Mouse (Mus musculus) MEL (cell line): ENCODE results near the gene Fundc1. TPM values are rescaled to one million over a fixed set of nuclear protein-coding genes. Genes with fewer than 3 reads are reported as not detected.

Experiments used
- DNase-seq: peaks from one replicate; pipeline ENCODE4 v3.0.0; 2011; ENCODE audit warnings: low read depth, low spot score
- H3K27ac ChIP-seq: 2 replicates; pipeline ENCODE4 v1.5.1; 2012; ENCODE audit warnings: low read depth, mild to moderate bottlenecking, control low read depth, low read length, moderate library complexity; ENCODE audit not compliant: control insufficient read depth
- H3K27me3 ChIP-seq, 2 experiments: fragments of 150-350 bp in 1 of 2; sonication (generic) in 1 of 2; 2 replicates each; pipeline ENCODE4 v1.6.1; 2012; ENCODE audit warnings: low read length in 2 of 2, mild to moderate bottlenecking in 2 of 2, improper control_type of control experiment in 1 of 2, moderate library complexity in 1 of 2; ENCODE audit not compliant: insufficient read depth in 2 of 2, control insufficient read depth in 1 of 2
- H3K36me3 ChIP-seq, 2 experiments: 2 replicates each; pipeline ENCODE4 v1.6.1; 2012 to 2014; ENCODE audit warnings: low read length in 2 of 2, improper control_type of control experiment in 1 of 2, inconsistent platforms in 1 of 2, mild to moderate bottlenecking in 1 of 2; ENCODE audit not compliant: insufficient read depth in 2 of 2, control insufficient read depth in 1 of 2
- H3K4me1 ChIP-seq, 2 experiments: fragments of 150-350 bp in 1 of 2; sonication (generic) in 1 of 2; 2 replicates each; pipeline ENCODE4 v1.6.1; 2012; ENCODE audit warnings: low read length in 2 of 2, improper control_type of control experiment in 1 of 2, mild to moderate bottlenecking in 1 of 2; ENCODE audit not compliant: insufficient read depth in 2 of 2, control insufficient read depth in 1 of 2
- H3K4me3 ChIP-seq, 2 experiments: fragments of 150-350 bp in 1 of 2; sonication (generic) in 1 of 2; 2 replicates each; pipeline ENCODE4 v1.5.1; 2012; ENCODE audit warnings: low read depth in 2 of 2, low read length in 2 of 2, mild to moderate bottlenecking in 2 of 2, moderate library complexity in 2 of 2, control low read depth in 1 of 2, improper control_type of control experiment in 1 of 2; ENCODE audit not compliant: control insufficient read depth in 1 of 2, insufficient read depth in 1 of 2
- H3K79me2 ChIP-seq: 2 replicates; pipeline ENCODE4 v1.6.1; 2012; ENCODE audit warnings: mild to moderate bottlenecking, low read length, moderate library complexity; ENCODE audit not compliant: control insufficient read depth, poor library complexity, insufficient read depth
- H3K9ac ChIP-seq: 2 replicates; pipeline ENCODE4 v1.6.1; 2012; ENCODE audit warnings: low read depth, mild to moderate bottlenecking, control low read depth, low read length, moderate library complexity; ENCODE audit not compliant: control insufficient read depth, poor library complexity, severe bottlenecking
- H3K9me3 ChIP-seq: fragments of 150-350 bp; sonication (generic); replicated peaks from 2 replicates; pipeline ENCODE4 v1.6.1; 2012; ENCODE audit warnings: mild to moderate bottlenecking, low read length, improper control_type of control experiment, moderate library complexity; ENCODE audit not compliant: insufficient read depth
- BHLHE40 ChIP-seq: IDR thresholded peaks from 2 replicates; pipeline ENCODE4 v1.6.1; 2012; ENCODE audit warnings: low read depth, mild to moderate bottlenecking, inconsistent platforms, low read length, improper control_type of control experiment, borderline replicate concordance
- CHD1 ChIP-seq: IDR thresholded peaks from 2 replicates; pipeline ENCODE4 v1.6.1; 2012; ENCODE audit warnings: low read depth, mild to moderate bottlenecking, inconsistent platforms, low read length, improper control_type of control experiment
- CTCF ChIP-seq, 3 experiments: IDR thresholded peaks in 2 of 3; conservative IDR thresholded peaks in 1 of 3; 2 replicates each; pipeline ENCODE4 v1.5.1; 2011 to 2012; ENCODE audit warnings: low read length in 3 of 3, low read depth in 2 of 3, mild to moderate bottlenecking in 2 of 3, improper control_type of control experiment in 1 of 3, inconsistent platforms in 1 of 3, mixed read lengths in 1 of 3, moderate library complexity in 1 of 3; ENCODE audit not compliant: control insufficient read depth in 1 of 3, insufficient read depth in 1 of 3, poor library complexity in 1 of 3, severe bottlenecking in 1 of 3
- E2F4 ChIP-seq: IDR thresholded peaks from 2 replicates; pipeline ENCODE4 v1.6.1; 2011; ENCODE audit warnings: low read depth, low read length, improper control_type of control experiment, borderline replicate concordance
- ELF1 ChIP-seq: IDR thresholded peaks from 2 replicates; pipeline ENCODE4 v1.6.1; 2014; ENCODE audit warnings: low read depth, mild to moderate bottlenecking, inconsistent platforms, low read length, improper control_type of control experiment, moderate library complexity
- EP300 ChIP-seq, 2 experiments: IDR thresholded peaks; 2 replicates each; pipeline ENCODE4 v1.6.1; 2011; ENCODE audit warnings: improper control_type of control experiment in 2 of 2, low read length in 2 of 2, low read depth in 1 of 2, mild to moderate bottlenecking in 1 of 2
- ETS1 ChIP-seq: IDR thresholded peaks from 2 replicates; pipeline ENCODE4 v1.6.1; 2012; ENCODE audit warnings: low read depth, mild to moderate bottlenecking, inconsistent platforms, low read length, improper control_type of control experiment, moderate library complexity
- GABPA ChIP-seq: IDR thresholded peaks from 2 replicates; pipeline ENCODE4 v1.6.1; 2012; ENCODE audit warnings: low read depth, mild to moderate bottlenecking, inconsistent platforms, low read length, improper control_type of control experiment, moderate library complexity
- GATA1 ChIP-seq: IDR thresholded peaks from 2 replicates; pipeline ENCODE4 v1.6.1; 2011; ENCODE audit warnings: low read depth, low read length, improper control_type of control experiment
- HCFC1 ChIP-seq: IDR thresholded peaks from 2 replicates; pipeline ENCODE4 v1.6.1; 2012; ENCODE audit warnings: low read depth, mild to moderate bottlenecking, inconsistent platforms, low read length, improper control_type of control experiment, moderate library complexity
- JUND ChIP-seq: IDR thresholded peaks from 2 replicates; pipeline ENCODE4 v1.6.1; 2011; ENCODE audit warnings: low read depth, mild to moderate bottlenecking, improper control_type of control experiment, low read length
- MAFK ChIP-seq: IDR thresholded peaks from 2 replicates; pipeline ENCODE4 v1.6.1; 2011; ENCODE audit warnings: low read depth, mild to moderate bottlenecking, low read length, improper control_type of control experiment, borderline replicate concordance
- MAX ChIP-seq: IDR thresholded peaks from 2 replicates; pipeline ENCODE4 v1.6.1; 2011; ENCODE audit warnings: low read length, improper control_type of control experiment
- MAZ ChIP-seq: IDR thresholded peaks from 2 replicates; pipeline ENCODE4 v1.6.1; 2012; ENCODE audit warnings: low read depth, mild to moderate bottlenecking, inconsistent platforms, low read length, improper control_type of control experiment
- MEF2A ChIP-seq: IDR thresholded peaks from 2 replicates; pipeline ENCODE4 v1.6.1; 2014; ENCODE audit warnings: low read depth, mild to moderate bottlenecking, inconsistent platforms, low read length, improper control_type of control experiment; ENCODE audit not compliant: poor library complexity, insufficient replicate concordance, severe bottlenecking; ENCODE audit errors: extremely low read depth
- MXI1 ChIP-seq: IDR thresholded peaks from 2 replicates; pipeline ENCODE4 v1.6.1; 2011; ENCODE audit warnings: mild to moderate bottlenecking, low read depth, low read length, improper control_type of control experiment
- MYB ChIP-seq: IDR thresholded peaks from 2 replicates; pipeline ENCODE4 v1.6.1; 2011; ENCODE audit warnings: mild to moderate bottlenecking, low read depth, low read length, improper control_type of control experiment
- MYC ChIP-seq: IDR thresholded peaks from 2 replicates; pipeline ENCODE4 v1.6.1; 2011; ENCODE audit warnings: low read depth, mild to moderate bottlenecking, low read length, improper control_type of control experiment, moderate library complexity
- NELFE ChIP-seq: IDR thresholded peaks from 2 replicates; pipeline ENCODE4 v1.6.1; 2011; ENCODE audit warnings: low read depth, low read length, improper control_type of control experiment
- NRF1 ChIP-seq: IDR thresholded peaks from 2 replicates; pipeline ENCODE4 v1.6.1; 2014; ENCODE audit warnings: low read depth, mild to moderate bottlenecking, inconsistent platforms, low read length, improper control_type of control experiment, moderate library complexity; ENCODE audit not compliant: poor library complexity, insufficient read depth, severe bottlenecking
- POLR2A ChIP-seq, 2 experiments: IDR thresholded peaks; 2 replicates each; pipeline ENCODE4 v1.6.1; 2011 to 2012; ENCODE audit warnings: low read length in 2 of 2, mild to moderate bottlenecking in 2 of 2, control low read depth in 1 of 2, improper control_type of control experiment in 1 of 2, low read depth in 1 of 2, moderate library complexity in 1 of 2; ENCODE audit not compliant: control insufficient read depth in 1 of 2, insufficient read depth in 1 of 2, poor library complexity in 1 of 2
- POLR2AphosphoS2 ChIP-seq: IDR thresholded peaks from 2 replicates; pipeline ENCODE4 v1.6.1; 2011; ENCODE audit warnings: low read length, improper control_type of control experiment
- POLR2AphosphoS5 ChIP-seq: IDR thresholded peaks from 2 replicates; pipeline ENCODE4 v1.6.1; 2012; ENCODE audit warnings: low read depth, borderline replicate concordance, mild to moderate bottlenecking, inconsistent platforms, low read length, moderate library complexity, mixed read lengths
- RCOR1 ChIP-seq: IDR thresholded peaks from 2 replicates; pipeline ENCODE4 v1.6.1; 2012; ENCODE audit warnings: low read depth, mild to moderate bottlenecking, inconsistent platforms, low read length, improper control_type of control experiment
- SIN3A ChIP-seq: IDR thresholded peaks from 2 replicates; pipeline ENCODE4 v1.6.1; 2012; ENCODE audit warnings: low read length, improper control_type of control experiment, inconsistent platforms
- TBP ChIP-seq: IDR thresholded peaks from 2 replicates; pipeline ENCODE4 v1.8.0; 2011; ENCODE audit warnings: low read depth, low read length, improper control_type of control experiment
- TCF12 ChIP-seq: IDR thresholded peaks from 2 replicates; pipeline ENCODE4 v1.6.1; 2014; ENCODE audit warnings: low read depth, mild to moderate bottlenecking, inconsistent platforms, low read length, improper control_type of control experiment, moderate library complexity
- UBTF ChIP-seq: IDR thresholded peaks from 2 replicates; pipeline ENCODE4 v1.6.1; 2012; ENCODE audit warnings: low read depth, mild to moderate bottlenecking, inconsistent platforms, low read length, improper control_type of control experiment, moderate library complexity, borderline replicate concordance; ENCODE audit not compliant: insufficient read depth
- USF1 ChIP-seq: IDR thresholded peaks from 2 replicates; pipeline ENCODE4 v1.6.1; 2014; ENCODE audit warnings: low read depth, mild to moderate bottlenecking, inconsistent platforms, low read length, improper control_type of control experiment, moderate library complexity
- USF2 ChIP-seq, 2 experiments: IDR thresholded peaks; 2 replicates each; pipeline ENCODE4 v1.6.1; 2011 to 2012; ENCODE audit warnings: improper control_type of control experiment in 2 of 2, low read length in 2 of 2, borderline replicate concordance in 1 of 2, inconsistent platforms in 1 of 2, low read depth in 1 of 2, mild to moderate bottlenecking in 1 of 2; ENCODE audit not compliant: insufficient read depth in 1 of 2
- ZC3H11A ChIP-seq: IDR thresholded peaks from 2 replicates; pipeline ENCODE4 v1.6.1; 2012; ENCODE audit warnings: low read depth, mild to moderate bottlenecking, inconsistent platforms, low read length, improper control_type of control experiment
- ZKSCAN1 ChIP-seq: IDR thresholded peaks from 2 replicates; pipeline ENCODE4 v1.6.1; 2012; ENCODE audit warnings: low read depth, mild to moderate bottlenecking, inconsistent platforms, low read length, improper control_type of control experiment, moderate library complexity
- ZMIZ1 ChIP-seq: IDR thresholded peaks from 2 replicates; pipeline ENCODE4 v1.6.1; 2012; ENCODE audit warnings: low read depth, mild to moderate bottlenecking, inconsistent platforms, low read length, improper control_type of control experiment, moderate library complexity
- ZNF384 ChIP-seq: IDR thresholded peaks from 2 replicates; pipeline ENCODE4 v1.6.1; 2012; ENCODE audit warnings: low read depth, mild to moderate bottlenecking, inconsistent platforms, low read length, improper control_type of control experiment
- polyA plus RNA-seq, 2 experiments: library from polyadenylated mRNA; stranded (reverse) in 1 of 2; unstranded in 1 of 2; fragments of >175 nt in 1 of 2; fragments of >200 nt in 1 of 2; gene quantifications; 2 replicates each; pipeline versions ENCODE4 v1.2.1 to v1.2.4; 2012; ENCODE audit warnings: low replicate concordance in 2 of 2, low read depth in 1 of 2; ENCODE audit not compliant: insufficient read length in 2 of 2, insufficient read depth in 1 of 2, missing spikeins in 1 of 2
- total RNA-seq: library from RNA; depleted of rRNA; stranded (reverse); fragments of 300-350 nt; gene quantifications from 2 replicates; pipeline ENCODE4 v1.2.3, GENCODE M21; 2012; rRNA removed

The Fundc1 gene
- total RNA-seq (16.5 and 18.3 TPM in 2 replicates), polyA plus RNA-seq (10 to 100 TPM in 1 of 2 experiments, not detected in 1; 29.4 TPM)

GRCm38 (mm10) chrX:17571621-17572459, at the start of gene Fundc1:
Gene Fundc1 (minus strand): TSS chrX:17572325.
- Histone ChIP-seq H3K27me3 (no peaks in the 10 kb centered on the region), H3K36me3 (peaks cover 0 to 13% of the 10 kb centered on the region in 2 experiments; a peak in 2 of 4 replicates), H3K4me3 (peak within 1 kb of the TSS; percentile 80 to 90), H3K27ac (peak within 1 kb of the TSS; percentile 51), H3K9me3 (no peaks in the 10 kb centered on the region), H3K79me2 (peaks cover 11% of the 10 kb centered on the region), H3K4me1 (peaks cover 0 to 2% of the 10 kb centered on the region in 2 experiments; a peak in 2 of 4 replicates), H3K9ac (peak within 1 kb of the TSS; percentile 71)
- DNase-seq = peak; percentile 98
- TF ChIP-seq USF2 (IDR thresholded peaks at IDR 0.05; ENCODE audit: borderline replicate concordance in 1 of 2, insufficient read depth in 1 of 2, low read depth in 1 of 2, low read length in 2 of 2) = no peak
- no peak for TF ChIP-seq MAFK
- no peak for TF ChIP-seq MEF2A
- no peak for TF ChIP-seq RCOR1
- TF ChIP-seq ZKSCAN1 = no peak
- no peak for TF ChIP-seq POLR2AphosphoS2
- TF ChIP-seq MAZ = peak; percentile 80
- TF ChIP-seq EP300 (IDR thresholded peaks at IDR 0.05; ENCODE audit: low read depth in 1 of 2, low read length in 2 of 2) = no peak
- TF ChIP-seq MXI1 = no peak
- peak; percentile 11; the same call in 1 of the 2 replicates for TF ChIP-seq ETS1
- TF ChIP-seq CTCF (IDR thresholded peaks at IDR 0.05 in 2 of 3, conservative IDR thresholded peaks at IDR 0.05 in 1 of 3; ENCODE audit: control insufficient read depth in 1 of 3, insufficient read depth in 1 of 3, low read depth in 2 of 3, low read length in 3 of 3, poor library complexity in 1 of 3, severe bottlenecking in 1 of 3) = no peak
- TF ChIP-seq UBTF = no peak
- TF ChIP-seq TCF12 = 0 out of 2 replicates have a peak, but pooled peaks have one; percentile 30
- TF ChIP-seq ZMIZ1 = no peak
- peak; percentile 90 for TF ChIP-seq NRF1
- TF ChIP-seq POLR2A (IDR thresholded peaks at IDR 0.05; ENCODE audit: control insufficient read depth in 1 of 2, insufficient read depth in 1 of 2, low read depth in 1 of 2, low read length in 2 of 2, poor library complexity in 1 of 2) = peak; percentile 35 to 59; a peak in 2 of 4 replicates
- no peak for TF ChIP-seq MYB
- no peak for TF ChIP-seq E2F4
- no peak for TF ChIP-seq BHLHE40
- peak; percentile 66; the same call in 1 of the 2 replicates for TF ChIP-seq SIN3A
- peak; percentile 43; the same call in 1 of the 2 replicates for TF ChIP-seq USF1
- TF ChIP-seq CHD1 = no peak
- TF ChIP-seq JUND = no peak
- TF ChIP-seq NELFE = peak; percentile 52
- TF ChIP-seq MYC = no peak
- no peak for TF ChIP-seq POLR2AphosphoS5
- no peak for TF ChIP-seq MAX
- no peak for TF ChIP-seq ZC3H11A
- TF ChIP-seq ELF1 = peak; percentile 75
- TF ChIP-seq GATA1 = no peak
- peak; percentile 50; the same call in 1 of the 2 replicates for TF ChIP-seq ZNF384
- peak; percentile 97 for TF ChIP-seq HCFC1
- TF ChIP-seq GABPA = no peak
- TF ChIP-seq TBP = peak; percentile 66
